Mouse (Mus musculus) testis, adult 2 months (tissue): Measurements from ENCODE around the gene Xrcc4.

Source experiments
- CTCF ChIP-seq: fragments of 200-500 bp; IDR thresholded peaks from 2 replicates; pipeline ENCODE4 v1.5.1; 2012; ENCODE audit warnings: low read depth, mild to moderate bottlenecking, inconsistent platforms, low read length, moderate library complexity; ENCODE audit not compliant: control insufficient read depth, insufficient read depth, insufficient replicate concordance
- POLR2A ChIP-seq: fragments of 200-500 bp; IDR thresholded peaks from 2 replicates; pipeline ENCODE4 v1.6.1; 2012; ENCODE audit warnings: low read depth, mild to moderate bottlenecking, inconsistent platforms, low read length, moderate library complexity; ENCODE audit not compliant: control insufficient read depth

- TF ChIP-seq POLR2A, result no peak
- no peak for TF ChIP-seq CTCF
Measured at GRCm38 (mm10) chr13:89892140-89892539, 197.3 kb downstream of the Xrcc4 start.
